Mouse (Mus musculus): ENCODE data around the gene Atoh8. TPM values are rescaled to one million over a fixed set of nuclear protein-coding genes. Genes with fewer than 3 reads are reported as not detected.

Atoh8 gene
- polyA plus RNA-seq, 1 experiment = 9.1 TPM

DNA sequence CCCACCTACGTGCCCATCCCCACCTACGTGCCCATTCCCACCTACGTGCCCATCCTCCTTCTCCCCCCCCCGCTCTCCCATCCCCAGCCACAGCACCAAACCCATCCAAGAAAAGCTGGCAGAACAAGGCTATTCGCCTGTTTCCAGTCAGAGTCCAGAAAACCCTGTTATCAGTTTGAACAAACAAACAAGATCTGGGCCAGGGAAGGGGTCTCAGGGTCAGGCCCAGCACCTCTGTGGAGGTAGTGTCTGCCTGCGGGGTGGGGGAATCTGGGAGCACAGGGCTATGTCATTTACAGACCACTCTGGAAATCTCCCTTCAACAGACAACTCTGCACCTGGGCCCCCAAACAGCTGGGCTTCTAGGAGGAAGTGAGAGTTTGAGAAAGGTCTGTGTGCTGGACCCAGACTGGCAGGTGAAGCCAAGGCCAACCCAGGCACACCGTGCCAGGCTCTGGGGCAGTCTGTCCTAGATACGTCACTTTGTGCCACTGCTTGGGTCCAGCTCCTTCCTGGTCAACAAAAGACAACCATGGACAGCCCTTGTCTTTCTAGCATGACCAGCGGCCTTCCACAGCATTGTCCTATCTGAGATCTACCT lies 7.6 kb downstream of the Atoh8 start:
- H3K27me3 ChIP-seq (ENCODE audit: control insufficient read depth, insufficient read depth, low read length) = no peaks in the 10 kb centered on the region
- H3K27ac ChIP-seq (ENCODE audit: insufficient read depth, low read depth, low read length) = no peak overlapping the region
- H3K36me3 ChIP-seq (ENCODE audit: control insufficient read depth, insufficient read depth, low read length) = no peaks in the 10 kb centered on the region
- WGBS = 32% methylated on average over 9 of the region's 9 CpGs
- no peak overlapping the region for H3K4me3 ChIP-seq (ENCODE audit: low read depth, low read length)
- peaks cover 16% of the 10 kb centered on the region for H3K4me1 ChIP-seq (ENCODE audit: control insufficient read depth, insufficient read depth, insufficient read length, low read length)
- TF ChIP-seq CTCF (IDR thresholded peaks at IDR 0.05; ENCODE audit: extremely low read depth, insufficient read length, insufficient replicate concordance, low read depth, low read length) (no peak), POLR2A (IDR thresholded peaks at IDR 0.05; ENCODE audit: low read depth, low read length) (no peak)

DNA sequence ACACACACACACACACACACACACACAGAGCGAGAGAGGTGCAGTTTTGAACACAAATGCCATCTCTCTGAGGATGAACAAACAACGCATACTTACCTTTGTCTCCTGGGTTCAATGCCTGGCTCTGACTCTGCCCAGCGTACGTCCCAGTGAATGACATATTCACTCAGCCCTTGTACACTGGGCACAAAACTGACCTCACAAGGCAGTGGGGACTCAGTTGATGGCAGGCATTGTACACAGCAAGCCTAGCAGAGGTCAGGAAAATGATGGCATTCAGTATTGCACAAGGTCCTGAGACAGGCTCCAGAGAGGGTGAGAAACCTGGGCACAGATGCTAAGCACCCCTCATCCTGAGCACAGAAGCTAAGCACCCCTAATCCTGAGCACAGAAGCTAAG lies 8.4 kb downstream of the Atoh8 start:
- WGBS = 80% methylated on average over 4 of the region's 4 CpGs
- Histone ChIP-seq H3K36me3 (ENCODE audit: control insufficient read depth, insufficient read depth, low read length) (no peaks in the 10 kb centered on the region), H3K4me1 (ENCODE audit: control insufficient read depth, insufficient read depth, insufficient read length, low read length) (peaks cover 16% of the 10 kb centered on the region), H3K27me3 (ENCODE audit: control insufficient read depth, insufficient read depth, low read length) (0 out of 2 replicates have a peak, but pooled peaks cover 3% of the 10 kb centered on the region), H3K27ac (ENCODE audit: insufficient read depth, low read depth, low read length) (no peak overlapping the region), H3K4me3 (ENCODE audit: low read depth, low read length) (no peak overlapping the region)
- TF ChIP-seq POLR2A (IDR thresholded peaks at IDR 0.05; ENCODE audit: low read depth, low read length) (no peak), CTCF (IDR thresholded peaks at IDR 0.05; ENCODE audit: extremely low read depth, insufficient read length, insufficient replicate concordance, low read depth, low read length) (no peak)

DNA sequence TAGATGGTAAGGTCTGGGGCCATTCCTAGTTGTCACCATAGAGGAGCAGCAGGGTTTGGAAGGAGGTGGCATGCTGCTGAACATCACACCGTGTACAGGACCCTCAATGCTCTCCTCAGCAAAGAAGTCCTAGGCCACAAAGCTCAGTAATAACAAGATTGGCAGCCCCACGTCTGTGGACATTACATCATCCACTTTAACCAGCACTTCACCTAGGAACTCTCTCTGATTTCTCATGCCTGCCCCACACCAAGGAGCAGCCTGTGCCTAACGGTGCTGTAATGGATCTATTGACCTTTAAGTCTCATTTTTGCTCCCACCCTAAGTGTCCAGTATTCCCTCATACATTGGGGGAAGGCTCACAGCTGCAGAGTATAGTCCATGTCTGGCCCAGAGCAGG lies 9.7 kb downstream of the Atoh8 start:
- no peak for TF ChIP-seq POLR2A (IDR thresholded peaks at IDR 0.05; ENCODE audit: low read depth, low read length)
- no peak for TF ChIP-seq CTCF (IDR thresholded peaks at IDR 0.05; ENCODE audit: extremely low read depth, insufficient read length, insufficient replicate concordance, low read depth, low read length)
- Histone ChIP-seq H3K4me3 (ENCODE audit: low read depth, low read length) (no peak overlapping the region), H3K36me3 (ENCODE audit: control insufficient read depth, insufficient read depth, low read length) (no peaks in the 10 kb centered on the region), H3K27me3 (ENCODE audit: control insufficient read depth, insufficient read depth, low read length) (0 out of 2 replicates have a peak, but pooled peaks cover 3% of the 10 kb centered on the region), H3K27ac (ENCODE audit: insufficient read depth, low read depth, low read length) (no peak overlapping the region), H3K4me1 (ENCODE audit: control insufficient read depth, insufficient read depth, insufficient read length, low read length) (peaks cover 8% of the 10 kb centered on the region)
- 73% methylated on average over 3 of the region's 3 CpGs for WGBS

DNA sequence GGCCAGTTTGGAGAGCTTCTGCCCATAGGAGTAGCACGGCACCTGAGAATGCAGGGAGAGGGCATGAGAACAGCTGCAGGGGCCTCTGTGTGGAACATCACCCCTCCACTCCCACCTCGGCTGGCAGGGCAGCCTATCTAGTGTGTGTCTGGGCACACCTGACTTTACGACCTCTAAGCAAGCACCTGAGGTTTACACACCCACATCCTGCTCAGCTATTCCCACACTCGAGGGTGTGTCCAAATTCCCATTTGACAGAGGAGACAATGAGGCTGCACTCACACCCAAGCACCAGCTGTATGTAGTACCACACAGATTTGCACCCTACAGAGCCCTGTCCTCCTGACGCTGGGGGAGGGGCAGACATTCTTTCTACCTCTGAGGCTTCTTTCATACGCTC lies 11.5 kb downstream of the Atoh8 start:
- TF ChIP-seq POLR2A (IDR thresholded peaks at IDR 0.05; ENCODE audit: low read depth, low read length) (no peak; the same call in 1 of the 2 replicates), CTCF (IDR thresholded peaks at IDR 0.05; ENCODE audit: extremely low read depth, insufficient read length, insufficient replicate concordance, low read depth, low read length) (no peak)
- WGBS = 29% methylated on average over 6 of the region's 6 CpGs

DNA sequence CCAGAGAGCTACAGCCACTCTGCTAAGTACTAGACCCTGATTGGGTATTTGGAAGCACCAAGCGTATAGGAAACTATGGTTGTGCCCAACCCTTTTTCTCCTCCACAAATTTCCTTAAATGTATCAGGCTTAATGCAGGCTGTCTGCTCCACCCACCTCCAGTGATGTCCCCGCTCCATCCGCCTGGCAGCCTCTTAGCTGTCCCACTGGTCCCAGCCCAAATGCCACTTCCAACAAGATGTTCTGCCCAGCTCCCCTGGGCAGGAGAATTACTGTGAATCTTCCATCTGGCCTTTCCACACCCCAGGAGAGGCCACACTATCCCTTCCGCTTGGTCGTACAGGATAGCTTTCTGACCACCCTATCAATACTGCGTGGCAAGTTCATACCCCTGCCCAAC lies 12.5 kb downstream of the Atoh8 start:
- 79% methylated on average over 6 of the region's 6 CpGs for WGBS
- Histone ChIP-seq H3K27ac (ENCODE audit: insufficient read depth, low read depth, low read length) (no peak overlapping the region), H3K4me1 (ENCODE audit: control insufficient read depth, insufficient read depth, insufficient read length, low read length) (peaks cover 22% of the 10 kb centered on the region), H3K27me3 (ENCODE audit: control insufficient read depth, insufficient read depth, low read length) (0 out of 2 replicates have a peak, but pooled peaks cover 3% of the 10 kb centered on the region), H3K4me3 (ENCODE audit: low read depth, low read length) (no peak overlapping the region), H3K36me3 (ENCODE audit: control insufficient read depth, insufficient read depth, low read length) (no peaks in the 10 kb centered on the region)
- TF ChIP-seq POLR2A (IDR thresholded peaks at IDR 0.05; ENCODE audit: low read depth, low read length) (no peak), CTCF (IDR thresholded peaks at IDR 0.05; ENCODE audit: extremely low read depth, insufficient read length, insufficient replicate concordance, low read depth, low read length) (no peak)

More for the DNA sequence above, 11.5 kb downstream of the Atoh8 start:
- Histone ChIP-seq H3K27ac (ENCODE audit: insufficient read depth, low read depth, low read length) (no peak overlapping the region), H3K4me3 (ENCODE audit: low read depth, low read length) (peak overlapping the region; percentile 17; the same call in 1 of the 2 replicates), H3K4me1 (ENCODE audit: control insufficient read depth, insufficient read depth, insufficient read length, low read length) (peaks cover 16% of the 10 kb centered on the region), H3K27me3 (ENCODE audit: control insufficient read depth, insufficient read depth, low read length) (0 out of 2 replicates have a peak, but pooled peaks cover 3% of the 10 kb centered on the region), H3K36me3 (ENCODE audit: control insufficient read depth, insufficient read depth, low read length) (no peaks in the 10 kb centered on the region)

DNA sequence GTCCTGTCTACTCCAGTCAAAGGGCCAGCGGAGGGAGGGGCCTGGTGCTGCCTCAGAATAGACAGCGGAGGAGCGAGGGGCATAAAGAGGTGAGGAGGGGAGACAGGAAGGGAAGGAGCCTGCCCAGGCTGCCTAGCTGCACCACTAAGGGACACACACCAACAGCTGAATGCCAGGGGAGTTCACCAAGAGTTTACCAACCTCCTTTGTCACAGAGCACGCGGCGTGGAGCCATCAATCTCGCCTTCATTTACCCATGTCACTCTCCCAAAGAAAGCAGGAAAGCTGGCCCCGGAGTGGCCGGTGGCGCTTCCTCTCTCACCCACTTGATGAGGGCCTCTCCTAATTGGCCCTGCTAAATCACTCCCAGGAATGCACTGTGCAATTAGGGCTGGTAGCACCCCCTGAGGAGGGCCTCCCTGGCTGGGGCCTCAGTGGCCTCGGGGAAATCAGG lies 13.1 kb downstream of the Atoh8 start:
- Histone ChIP-seq H3K27ac (ENCODE audit: insufficient read depth, low read depth, low read length) (no peak overlapping the region), H3K4me1 (ENCODE audit: control insufficient read depth, insufficient read depth, insufficient read length, low read length) (peaks cover 23% of the 10 kb centered on the region; the same call in 1 of the 2 replicates), H3K36me3 (ENCODE audit: control insufficient read depth, insufficient read depth, low read length) (no peaks in the 10 kb centered on the region), H3K4me3 (ENCODE audit: low read depth, low read length) (no peak overlapping the region), H3K27me3 (ENCODE audit: control insufficient read depth, insufficient read depth, low read length) (0 out of 2 replicates have a peak, but pooled peaks cover 3% of the 10 kb centered on the region)
- TF ChIP-seq POLR2A (IDR thresholded peaks at IDR 0.05; ENCODE audit: low read depth, low read length) (no peak), CTCF (IDR thresholded peaks at IDR 0.05; ENCODE audit: extremely low read depth, insufficient read length, insufficient replicate concordance, low read depth, low read length) (no peak)
- WGBS = 60% methylated on average over 11 of the region's 11 CpGs

DNA sequence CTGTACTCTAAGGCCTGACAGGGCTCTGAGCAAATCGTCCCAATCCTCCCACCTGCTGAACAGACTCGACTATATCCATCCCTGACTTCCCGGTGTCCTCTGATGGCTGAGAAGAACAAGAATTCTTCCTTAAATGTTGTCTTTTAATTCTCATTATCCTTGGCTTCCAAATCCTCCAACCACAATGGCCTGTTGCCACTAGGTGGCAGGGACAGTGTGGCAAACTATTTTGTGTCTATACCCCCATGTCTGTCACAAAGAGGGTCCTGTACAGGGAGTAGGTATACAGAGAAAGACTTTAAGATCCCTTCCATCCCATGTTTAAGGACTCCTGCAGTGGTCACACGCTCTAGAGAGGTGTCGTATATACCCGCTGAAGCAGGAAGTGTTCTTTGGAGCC lies 14.1 kb downstream of the Atoh8 start:
- H3K27ac ChIP-seq (ENCODE audit: insufficient read depth, low read depth, low read length) = no peak overlapping the region

More for the DNA sequence above, 14.1 kb downstream of the Atoh8 start:
- H3K4me1 ChIP-seq (ENCODE audit: control insufficient read depth, insufficient read depth, insufficient read length, low read length) = peaks cover 26% of the 10 kb centered on the region
- H3K27me3 ChIP-seq (ENCODE audit: control insufficient read depth, insufficient read depth, low read length) = 0 out of 2 replicates have a peak, but pooled peaks cover 3% of the 10 kb centered on the region
- 61% methylated on average over 6 of the region's 6 CpGs for WGBS
- H3K36me3 ChIP-seq (ENCODE audit: control insufficient read depth, insufficient read depth, low read length) = no peaks in the 10 kb centered on the region
- H3K4me3 ChIP-seq (ENCODE audit: low read depth, low read length) = no peak overlapping the region
- TF ChIP-seq POLR2A (IDR thresholded peaks at IDR 0.05; ENCODE audit: low read depth, low read length) (no peak), CTCF (IDR thresholded peaks at IDR 0.05; ENCODE audit: extremely low read depth, insufficient read length, insufficient replicate concordance, low read depth, low read length) (no peak)
